Mouse (Mus musculus) embryonic facial prominence, embryonic 13.5 days (tissue): ENCODE results near the gene Gpr62. TPM values are rescaled to one million over a fixed set of nuclear protein-coding genes. Genes with fewer than 3 reads are reported as not detected.

Source experiments
- ATAC-seq: fragments of 200-750 bp; cut with Nextera tagmentation; 2 replicates; pipeline ENCODE4 v1.8.0; 2017; ENCODE audit warnings: low read depth; ENCODE audit not compliant: insufficient number of reproducible peaks, insufficient read depth, low FRiP score, low TSS enrichment
- H3K27ac ChIP-seq: fragments of 300-500 bp; sonication (generic); 2 replicates; pipeline ENCODE4 v1.5.1; 2015; ENCODE audit warnings: moderate library complexity, mild to moderate bottlenecking, inconsistent platforms
- H3K27me3 ChIP-seq: fragments of 300-500 bp; sonication (generic); 2 replicates; pipeline ENCODE4 v1.6.1; 2015; ENCODE audit warnings: mild to moderate bottlenecking, inconsistent platforms
- H3K36me3 ChIP-seq: fragments of 300-500 bp; sonication (generic); 2 replicates; pipeline ENCODE4 v1.6.1; 2015; ENCODE audit warnings: mild to moderate bottlenecking, inconsistent platforms
- H3K4me1 ChIP-seq: fragments of 300-500 bp; sonication (generic); 2 replicates; pipeline ENCODE4 v1.6.1; 2015; ENCODE audit warnings: inconsistent platforms
- H3K4me2 ChIP-seq: fragments of 300-500 bp; sonication (generic); 2 replicates; pipeline ENCODE4 v1.6.1; 2015; ENCODE audit warnings: moderate library complexity, mild to moderate bottlenecking, inconsistent platforms
- H3K4me3 ChIP-seq: fragments of 300-500 bp; sonication (generic); 2 replicates; pipeline ENCODE4 v1.5.1; 2015; ENCODE audit warnings: mild to moderate bottlenecking, inconsistent platforms
- H3K9ac ChIP-seq: fragments of 300-500 bp; sonication (generic); 2 replicates; pipeline ENCODE4 v1.6.1; 2015; ENCODE audit warnings: mild to moderate bottlenecking, inconsistent platforms
- H3K9me3 ChIP-seq: fragments of 300-500 bp; sonication (generic); 2 replicates; pipeline ENCODE4 v1.6.1; 2016; ENCODE audit warnings: inconsistent platforms
- WGBS: fragments of 180-500 bp; shearing (Covaris S2); methylation state at CpG from one replicate; pipeline ENCODE4 v1.1.7; 2015; ENCODE audit warnings: mixed read lengths; 5-methylcytosine and 5-hydroxymethylcytosine counted together
- polyA plus RNA-seq: library from polyadenylated mRNA; unstranded; fragments of >200 nt; fragmentation: Nextera tagmentation; extraction: Ambion mirVana; gene quantifications from 2 replicates; pipeline ENCODE4 v1.2.1, GENCODE M21; 2015

Gpr62 gene
- polyA plus RNA-seq, 1 experiment from 2014 or later = 0.53 TPM

DNA sequence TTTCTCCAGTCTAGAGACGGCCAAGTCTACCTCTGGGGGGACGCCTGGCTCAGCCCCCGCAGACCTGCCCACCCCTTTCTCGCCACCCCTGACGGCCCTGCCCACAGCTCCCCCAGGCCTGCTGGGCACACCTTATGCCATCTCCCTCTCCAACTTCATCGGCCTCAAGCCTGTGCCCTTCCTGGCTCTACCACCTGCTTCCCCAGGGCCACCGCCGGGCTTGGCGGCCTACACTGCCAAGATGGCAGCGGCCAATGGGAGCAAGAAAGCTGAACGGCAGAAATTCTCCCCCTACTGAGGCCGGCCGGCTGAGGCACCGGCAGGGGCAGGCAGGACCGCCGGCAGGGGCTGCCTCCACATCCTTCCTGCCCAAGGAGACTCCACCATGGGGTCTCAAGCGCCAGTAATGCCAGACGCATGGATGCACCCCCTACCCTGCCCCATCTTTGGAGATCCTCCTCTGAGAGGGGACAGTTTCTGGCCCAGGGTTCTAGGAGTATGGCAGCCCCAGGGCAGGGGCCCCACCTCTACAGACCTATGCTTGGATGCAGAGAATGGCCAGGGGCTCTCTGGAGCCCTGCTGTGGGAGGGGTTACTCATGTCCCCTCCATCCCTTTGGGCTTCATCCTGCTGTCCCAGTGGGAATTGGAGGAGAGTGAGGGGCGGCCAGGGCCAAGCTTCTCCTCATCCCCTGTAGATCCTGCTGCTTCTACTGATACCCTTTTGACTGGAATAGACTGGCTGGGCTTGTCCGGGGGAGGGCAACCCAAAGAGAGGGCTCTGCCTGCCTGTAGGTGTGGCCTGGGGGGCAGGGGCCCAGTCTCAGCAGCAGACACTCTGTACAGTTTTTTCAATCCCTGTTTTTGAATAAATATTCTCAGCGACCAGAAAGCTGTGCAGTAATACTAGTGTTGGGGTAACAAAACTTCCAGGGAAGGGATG, 2.3 kb downstream of the Gpr62 start:
- no peak for ATAC-seq
- Histone ChIP-seq H3K27ac (no peak overlapping the region; the same call in 1 of the 2 replicates), H3K27me3 (peaks cover 11% of the 10 kb centered on the region), H3K4me3 (no peak overlapping the region), H3K4me2 (no peak overlapping the region), H3K9ac (0 out of 2 replicates have a peak overlapping the region, but pooled peaks have one; percentile 16), H3K9me3 (no peaks in the 10 kb centered on the region), H3K36me3 (peaks cover 49% of the 10 kb centered on the region), H3K4me1 (peaks cover 36% of the 10 kb centered on the region)
- WGBS = 80% methylated on average over 21 of the region's 21 CpGs

DNA sequence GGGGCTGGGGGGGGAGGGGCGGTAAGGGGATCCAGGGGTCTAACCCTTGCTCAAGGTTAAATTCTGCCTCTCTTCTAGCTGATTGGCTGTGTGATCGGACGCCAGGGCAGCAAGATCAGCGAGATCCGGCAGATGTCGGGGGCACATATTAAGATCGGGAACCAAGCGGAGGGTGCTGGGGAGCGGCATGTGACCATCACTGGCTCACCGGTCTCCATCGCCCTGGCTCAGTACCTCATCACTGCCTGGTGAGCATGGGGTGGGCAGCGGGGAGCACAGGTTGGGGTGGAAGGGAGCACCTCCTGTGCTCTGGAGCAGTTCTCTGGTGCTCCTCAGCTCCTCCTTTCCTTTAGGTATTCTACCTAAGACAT, 3.3 kb downstream of the Gpr62 start:
- Histone ChIP-seq H3K4me2 (no peak overlapping the region), H3K27ac (no peak overlapping the region), H3K36me3 (peaks cover 55% of the 10 kb centered on the region), H3K27me3 (peaks cover 11% of the 10 kb centered on the region), H3K9ac (no peak overlapping the region), H3K4me1 (peaks cover 46% of the 10 kb centered on the region), H3K9me3 (no peaks in the 10 kb centered on the region), H3K4me3 (no peak overlapping the region)
- WGBS = 89% methylated on average over 12 of the region's 12 CpGs
- ATAC-seq = no peak

DNA sequence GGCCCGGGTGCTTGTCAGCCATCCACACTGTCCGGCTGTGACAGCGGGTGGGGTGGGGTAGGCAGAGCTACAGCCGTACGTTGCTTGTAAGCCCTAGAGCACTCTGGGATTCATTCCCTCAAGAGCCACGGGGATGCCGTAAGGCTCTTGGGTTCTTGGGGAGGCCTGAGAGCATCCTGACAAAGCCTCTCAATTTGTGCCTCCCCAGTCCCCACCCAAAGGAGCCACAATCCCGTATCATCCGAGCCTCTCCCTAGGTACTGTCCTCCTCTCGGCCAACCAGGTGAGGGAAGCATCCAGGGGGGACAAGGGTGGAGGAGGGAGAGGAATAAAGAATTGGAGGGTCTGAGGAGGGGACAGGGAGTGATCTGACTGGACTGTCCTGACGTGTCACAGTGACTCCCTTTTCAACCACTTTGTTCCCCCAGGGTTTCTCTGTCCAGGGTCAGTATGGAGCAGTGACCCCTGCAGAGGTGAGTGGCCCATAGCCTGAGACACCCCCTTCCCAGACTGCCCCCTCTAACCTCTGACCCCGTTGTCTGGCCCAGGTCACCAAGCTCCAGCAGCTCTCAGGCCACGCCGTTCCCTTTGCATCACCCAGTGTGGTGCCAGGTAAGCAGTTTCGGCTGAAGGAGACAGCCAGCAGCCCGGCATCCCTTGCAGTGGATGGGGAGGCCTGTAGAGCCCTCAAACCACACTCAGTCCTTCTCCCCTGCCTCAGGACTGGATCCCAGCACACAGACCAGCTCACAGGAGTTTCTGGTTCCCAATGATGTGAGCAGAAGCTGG, 3.9 kb downstream of the Gpr62 start:
- H3K27ac ChIP-seq = no peak overlapping the region
- peaks cover 55% of the 10 kb centered on the region for H3K36me3 ChIP-seq
- H3K4me3 ChIP-seq = no peak overlapping the region
- no peaks in the 10 kb centered on the region for H3K9me3 ChIP-seq
- peaks cover 52% of the 10 kb centered on the region for H3K4me1 ChIP-seq
- no peak for ATAC-seq
- H3K4me2 ChIP-seq = no peak overlapping the region
- WGBS = 78% methylated on average over 16 of the region's 16 CpGs
- no peak overlapping the region for H3K9ac ChIP-seq
- H3K27me3 ChIP-seq = peaks cover 11% of the 10 kb centered on the region

DNA sequence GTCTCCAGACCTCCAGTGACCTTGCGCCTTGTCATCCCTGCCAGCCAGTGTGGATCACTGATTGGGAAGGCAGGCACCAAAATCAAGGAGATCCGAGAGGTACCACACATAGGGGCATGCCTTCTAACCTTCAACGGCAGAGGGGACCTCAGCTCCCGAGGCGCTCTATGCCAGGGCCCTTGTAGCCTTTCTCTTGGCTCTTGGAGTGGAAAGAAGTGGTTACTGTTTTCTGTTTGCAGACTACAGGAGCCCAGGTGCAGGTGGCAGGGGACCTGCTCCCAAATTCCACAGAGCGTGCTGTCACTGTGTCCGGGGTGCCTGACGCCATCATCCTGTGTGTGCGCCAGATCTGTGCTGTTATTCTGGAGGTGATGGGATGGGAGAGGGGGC, 4.7 kb downstream of the Gpr62 start:
- Histone ChIP-seq H3K36me3 (peaks cover 55% of the 10 kb centered on the region), H3K27me3 (peaks cover 11% of the 10 kb centered on the region), H3K9ac (no peak overlapping the region), H3K9me3 (no peaks in the 10 kb centered on the region), H3K4me2 (no peak overlapping the region), H3K27ac (no peak overlapping the region), H3K4me1 (peaks cover 59% of the 10 kb centered on the region), H3K4me3 (no peak overlapping the region)
- WGBS = 89% methylated on average over 9 of the region's 9 CpGs
- no peak for ATAC-seq

DNA sequence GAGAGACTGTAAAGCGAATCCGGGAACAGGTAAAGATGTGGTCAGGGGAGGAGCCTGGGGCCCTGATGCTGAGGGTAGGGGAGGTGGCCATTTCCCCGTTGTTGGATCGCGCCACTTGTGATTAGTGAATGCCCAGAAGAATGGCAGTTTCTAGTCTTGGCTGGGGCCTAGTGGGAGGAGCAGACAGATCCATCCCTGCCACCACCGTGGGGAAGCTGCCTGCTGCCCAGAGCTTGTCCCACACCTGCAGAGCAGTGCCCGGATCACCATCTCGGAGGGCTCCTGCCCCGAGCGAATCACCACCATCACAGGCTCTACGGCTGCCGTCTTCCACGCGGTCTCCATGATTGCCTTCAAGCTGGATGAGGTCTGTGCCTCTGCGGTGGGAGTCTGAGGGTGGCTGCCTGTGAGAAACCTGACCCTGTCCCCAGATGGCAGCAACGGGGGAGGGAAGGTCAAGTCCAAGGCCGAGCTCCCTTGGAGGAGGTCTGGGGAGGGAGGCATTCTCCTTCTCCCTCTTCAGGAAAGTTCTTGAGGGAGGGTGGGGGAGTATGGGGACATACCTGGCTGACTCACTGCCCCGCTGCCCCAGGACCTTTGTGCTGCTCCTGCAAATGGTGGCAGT, 5.2 kb downstream of the Gpr62 start:
- Histone ChIP-seq H3K27me3 (peaks cover 11% of the 10 kb centered on the region; the same call in 1 of the 2 replicates), H3K36me3 (peaks cover 55% of the 10 kb centered on the region), H3K4me1 (peaks cover 59% of the 10 kb centered on the region), H3K9ac (no peak overlapping the region), H3K9me3 (no peaks in the 10 kb centered on the region), H3K27ac (no peak overlapping the region), H3K4me3 (no peak overlapping the region), H3K4me2 (no peak overlapping the region)
- WGBS = 66% methylated on average over 18 of the region's 18 CpGs
- no peak for ATAC-seq

DNA sequence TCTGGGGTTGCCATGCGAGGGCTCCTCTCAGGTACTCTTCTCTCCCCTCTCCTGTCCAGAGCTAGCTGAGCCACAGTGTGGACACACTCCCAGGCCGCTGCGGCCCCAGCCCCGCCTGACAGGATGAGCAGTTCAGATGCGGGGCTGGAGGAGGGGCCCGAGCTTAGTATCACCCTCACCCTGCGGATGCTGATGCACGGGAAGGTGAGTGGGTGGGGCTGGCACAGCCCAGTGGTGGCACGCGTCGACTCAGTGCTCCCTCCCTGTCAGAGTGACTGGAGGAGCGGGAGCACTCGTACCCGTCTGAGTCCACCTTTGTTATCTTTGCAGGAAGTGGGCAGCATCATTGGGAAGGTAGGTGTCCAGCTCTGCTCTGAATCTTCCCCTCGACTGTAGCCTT, 5.8 kb downstream of the Gpr62 start:
- no peak overlapping the region for H3K9ac ChIP-seq
- H3K9me3 ChIP-seq = no peaks in the 10 kb centered on the region
- no peak overlapping the region for H3K4me2 ChIP-seq
- no peak overlapping the region for H3K4me3 ChIP-seq
- peaks cover 60% of the 10 kb centered on the region for H3K4me1 ChIP-seq
- peaks cover 55% of the 10 kb centered on the region for H3K36me3 ChIP-seq
- peaks cover 11% of the 10 kb centered on the region; the same call in 1 of the 2 replicates for H3K27me3 ChIP-seq
- WGBS = 81% methylated on average over 15 of the region's 15 CpGs
- H3K27ac ChIP-seq = no peak overlapping the region
- ATAC-seq = no peak

DNA sequence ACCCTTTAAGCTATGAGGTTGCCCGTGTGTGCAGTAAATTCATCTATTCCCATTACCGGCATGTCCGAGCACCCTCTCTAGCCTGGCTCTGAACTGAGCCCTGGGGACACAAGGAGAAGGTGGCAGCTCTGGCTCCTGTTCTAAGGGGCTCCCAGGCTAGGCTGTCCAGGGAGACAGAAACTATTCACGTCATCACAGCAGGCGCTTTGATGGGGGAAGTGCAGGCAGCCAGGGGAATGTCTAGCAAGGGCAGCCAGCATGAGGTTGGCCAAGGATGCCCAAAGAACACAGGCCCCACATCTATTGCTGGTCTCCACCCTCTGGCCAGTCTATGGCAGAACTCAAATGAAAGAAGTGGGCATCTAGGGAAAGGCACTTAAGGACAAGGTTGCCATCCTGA, 7.8 kb downstream of the Gpr62 start:
- H3K4me2 ChIP-seq = no peak overlapping the region
- 71% methylated on average over 5 of the region's 5 CpGs for WGBS
- H3K9me3 ChIP-seq = no peaks in the 10 kb centered on the region
- H3K36me3 ChIP-seq = peaks cover 40% of the 10 kb centered on the region
- no peak overlapping the region for H3K4me3 ChIP-seq
- peaks cover 64% of the 10 kb centered on the region for H3K4me1 ChIP-seq
- H3K9ac ChIP-seq = no peak overlapping the region
- no peaks in the 10 kb centered on the region for H3K27me3 ChIP-seq
- no peak overlapping the region for H3K27ac ChIP-seq
- ATAC-seq = no peak

DNA sequence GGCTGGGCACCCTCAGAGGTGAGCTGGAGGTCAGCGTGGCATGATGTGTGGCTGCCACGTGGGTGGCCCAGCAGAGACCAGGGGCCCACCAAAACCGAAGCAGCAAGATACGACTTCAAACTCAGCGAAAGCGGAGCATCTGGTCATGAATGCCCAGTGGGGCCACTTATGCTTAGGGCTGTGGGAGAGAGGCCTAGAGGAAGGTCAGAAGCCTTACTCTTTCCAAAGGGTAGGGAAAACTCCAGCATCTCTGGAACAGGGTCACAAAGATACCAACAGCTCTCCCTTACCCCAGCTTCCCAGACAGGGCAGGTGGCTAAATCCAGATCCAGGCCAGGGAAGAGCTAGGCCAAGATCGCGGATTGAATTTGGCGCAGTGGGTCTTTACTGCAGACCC, 8.6 kb downstream of the Gpr62 start:
- peak overlapping the region; percentile 85 for H3K9ac ChIP-seq
- no peaks in the 10 kb centered on the region for H3K27me3 ChIP-seq
- no peaks in the 10 kb centered on the region for H3K9me3 ChIP-seq
- peaks cover 35% of the 10 kb centered on the region for H3K36me3 ChIP-seq
- H3K27ac ChIP-seq = peak overlapping the region; percentile 92
- H3K4me3 ChIP-seq = peak overlapping the region; percentile 69
- ATAC-seq = no peak
- WGBS = 48% methylated on average over 9 of the region's 9 CpGs
- H3K4me2 ChIP-seq = peak overlapping the region; percentile 97
- peaks cover 72% of the 10 kb centered on the region for H3K4me1 ChIP-seq

DNA sequence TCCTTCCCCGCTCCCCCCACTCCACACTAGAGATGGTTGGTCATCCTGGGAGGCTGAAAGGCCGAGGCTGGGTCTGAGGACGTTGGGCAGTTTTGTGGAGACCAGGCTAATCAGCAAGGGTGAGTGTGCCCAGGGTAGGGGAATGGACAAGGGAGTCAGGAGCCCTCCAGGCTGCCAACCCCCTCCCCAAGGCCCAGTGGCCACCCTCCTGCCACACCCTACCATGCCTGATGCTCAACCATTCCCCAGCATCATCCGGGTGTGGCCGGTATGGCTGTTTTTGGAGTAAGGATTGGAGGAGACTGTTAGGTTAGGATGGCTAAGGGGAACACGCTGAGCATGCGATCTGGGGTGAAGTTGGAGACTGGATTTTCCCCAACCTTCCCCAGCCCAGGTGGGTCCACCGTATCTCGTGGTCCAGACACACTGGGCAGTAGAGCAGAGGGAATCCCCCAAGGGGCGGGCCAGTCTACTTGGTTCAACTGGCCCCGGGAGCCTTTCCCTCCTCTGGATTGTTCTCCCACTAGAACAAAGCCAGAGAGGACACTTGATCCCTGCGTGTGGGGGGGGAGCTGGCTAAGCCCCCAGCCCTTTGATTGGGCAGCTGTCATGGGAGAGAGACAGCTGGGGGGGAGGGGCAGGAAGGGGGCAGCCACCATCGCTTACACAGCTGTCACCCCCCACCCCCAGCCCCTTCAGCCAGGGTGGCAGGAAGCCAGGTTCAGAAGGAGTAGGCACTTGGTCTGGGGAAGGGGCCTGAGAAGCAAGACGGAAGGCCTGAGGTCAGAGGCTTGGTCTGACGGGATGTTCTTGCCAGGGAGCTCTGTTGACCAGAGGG, 9.2 kb downstream of the Gpr62 start:
- peak overlapping the region; percentile 92 for H3K27ac ChIP-seq
- peak overlapping the region; percentile 97 for H3K4me2 ChIP-seq
- peaks cover 78% of the 10 kb centered on the region for H3K4me1 ChIP-seq
- peaks cover 33% of the 10 kb centered on the region for H3K36me3 ChIP-seq
- peak overlapping the region; percentile 85 for H3K9ac ChIP-seq
- no peaks in the 10 kb centered on the region for H3K9me3 ChIP-seq
- WGBS = 32% methylated on average over 15 of the region's 15 CpGs
- no peak for ATAC-seq
- H3K27me3 ChIP-seq = no peaks in the 10 kb centered on the region
- peak overlapping the region; percentile 69 for H3K4me3 ChIP-seq

DNA sequence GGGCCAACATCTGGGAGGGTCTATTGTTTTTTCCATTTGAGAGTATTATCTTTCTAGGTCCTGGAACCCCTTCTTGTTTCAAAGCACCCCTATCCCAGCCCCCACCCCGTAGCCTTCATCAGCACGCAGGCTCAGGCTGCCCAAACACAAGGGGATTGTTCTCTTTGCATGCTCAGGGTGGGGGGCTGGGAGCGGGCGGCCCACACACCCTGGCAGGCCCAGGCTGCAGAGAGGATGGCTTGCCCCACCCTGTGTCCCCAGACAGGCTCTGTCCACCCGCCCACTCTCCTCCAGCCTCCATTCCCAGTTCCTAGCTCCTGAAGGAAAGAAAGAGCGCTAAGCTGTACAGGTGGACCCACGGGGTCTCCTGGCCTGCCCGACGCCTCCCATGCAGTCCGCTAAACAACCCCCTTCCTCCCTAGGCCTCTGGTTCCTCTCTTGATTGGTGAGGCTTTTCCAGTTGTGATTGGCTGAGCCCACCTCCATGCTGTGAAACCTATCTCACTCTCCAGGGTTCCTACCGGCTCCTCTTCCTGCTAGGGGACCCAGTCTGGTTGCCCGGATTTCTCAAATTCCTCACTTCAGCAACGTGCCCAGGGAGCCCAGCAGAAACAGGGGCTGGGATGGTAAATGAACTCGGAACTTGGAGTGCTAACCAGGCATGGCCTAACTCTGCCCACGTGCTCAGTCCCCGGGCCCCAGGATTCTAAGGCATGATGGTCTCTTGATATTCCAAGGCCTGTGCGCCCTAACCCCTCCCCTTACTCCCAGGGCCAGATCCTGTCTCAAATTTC, 10.7 kb downstream of the Gpr62 start:
- 1% methylated on average over 17 of the region's 17 CpGs for WGBS
- H3K4me1 ChIP-seq = peaks cover 88% of the 10 kb centered on the region
- 0 out of 2 replicates have a peak, but pooled peaks have one; percentile 38 for ATAC-seq

More for the DNA sequence above, 10.7 kb downstream of the Gpr62 start:
- Histone ChIP-seq H3K27ac (peak overlapping the region; percentile 92), H3K4me3 (peak overlapping the region; percentile 69), H3K4me2 (peak overlapping the region; percentile 97), H3K27me3 (no peaks in the 10 kb centered on the region), H3K36me3 (peaks cover 20% of the 10 kb centered on the region), H3K9me3 (no peaks in the 10 kb centered on the region), H3K9ac (peak overlapping the region; percentile 85)
